Mouse (Mus musculus) E14TG2a.4 (cell line): ENCODE measurements at regions not wholly inside any gene's neighbourhood (a gene's known extent, or its start where the extent isn't known, plus 50 kb on each side); places are given as distances from the start of the nearest gene placed in this dataset.

Experiments
- CTCF ChIP-seq: conservative IDR thresholded peaks from 2 replicates; pipeline ENCODE4 v1.5.1; 2014; ENCODE audit warnings: low read length
- NANOG ChIP-seq: IDR thresholded peaks from 2 replicates; pipeline ENCODE4 v1.6.1; 2014; ENCODE audit warnings: borderline replicate concordance, low read length, mixed read lengths
- POU5F1 ChIP-seq: IDR thresholded peaks from 2 replicates; pipeline ENCODE4 v1.6.1; 2014; ENCODE audit warnings: low read length, borderline replicate concordance

DNA sequence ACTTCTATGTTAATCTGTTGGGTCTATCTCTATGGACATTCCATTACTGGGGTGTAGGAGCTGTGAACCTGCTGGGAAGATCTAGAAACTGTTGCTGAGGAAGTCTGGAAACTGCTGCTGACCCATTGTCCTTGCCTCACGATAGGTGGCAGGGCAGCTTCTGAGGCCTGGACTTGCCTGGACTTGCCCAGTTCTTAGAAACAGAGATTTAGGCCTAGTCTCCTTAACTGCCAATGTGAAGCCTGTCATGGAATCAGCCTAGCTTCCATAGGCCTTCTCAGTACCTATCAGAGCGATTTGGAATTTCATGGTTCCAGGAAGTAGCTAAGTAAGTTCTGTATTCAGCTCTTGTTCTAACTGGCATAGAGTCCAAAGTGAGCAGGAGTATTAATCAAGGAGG is 151.9 kb upstream of the Tgfbr2 start:
- TF ChIP-seq CTCF (no peak), NANOG (no peak), POU5F1 (no peak)
